Mouse (Mus musculus) embryo, embryonic 11 days (tissue): ENCODE data around the gene Bcl6b.

Source experiments
- DNase-seq: peaks from one replicate; pipeline ENCODE4 v3.0.0-alpha.2; 2015

Gene Bcl6b

DNA sequence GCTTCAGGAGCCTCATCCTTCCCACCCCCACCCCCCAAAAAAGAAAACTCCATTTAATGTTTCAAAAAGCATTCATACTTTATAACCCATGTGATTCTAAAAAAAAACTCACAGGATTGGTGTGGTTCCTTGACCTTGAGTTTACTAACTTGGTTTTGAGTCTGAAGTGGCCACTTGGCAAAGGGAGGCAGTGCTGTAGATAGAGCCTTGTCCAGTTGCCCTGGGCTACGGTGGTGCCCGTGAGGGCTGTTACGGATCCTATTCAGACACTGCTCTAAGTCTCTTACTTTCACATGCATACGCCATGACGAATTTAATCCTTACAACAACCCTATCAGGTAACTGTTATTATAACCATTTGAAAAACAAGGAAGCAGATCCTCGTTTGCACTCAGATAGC, 17.6 kb downstream of the Bcl6b start:
- no peak for DNase-seq

- DNase-seq: no peak
These were observed 18.9 kb downstream of the Bcl6b start for GRCm38 (mm10) chr11:70210681-70211080.

- DNase-seq: no peak
These were observed 20.7 kb downstream of the Bcl6b start for GRCm38 (mm10) chr11:70208778-70209388.

DNA sequence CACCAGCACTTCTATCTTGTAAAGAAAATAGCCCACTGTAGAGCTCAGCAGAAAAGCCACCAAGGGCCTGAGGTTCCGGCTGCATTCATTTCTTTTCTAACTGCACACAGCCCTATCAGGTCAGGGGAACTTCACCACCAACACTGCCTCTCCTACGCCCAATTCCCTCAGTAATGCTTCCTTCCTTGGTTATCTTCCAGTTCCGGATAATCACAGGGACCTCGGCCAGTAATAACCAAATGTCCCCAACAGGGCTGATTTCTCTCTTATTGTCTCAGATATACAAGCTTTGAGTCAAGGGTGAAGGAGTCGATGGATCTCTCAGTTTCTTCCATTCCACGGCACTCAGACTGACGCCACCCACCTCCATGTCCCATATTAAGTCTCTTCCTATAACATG, 22.3 kb downstream of the Bcl6b start:
- no peak for DNase-seq

DNA sequence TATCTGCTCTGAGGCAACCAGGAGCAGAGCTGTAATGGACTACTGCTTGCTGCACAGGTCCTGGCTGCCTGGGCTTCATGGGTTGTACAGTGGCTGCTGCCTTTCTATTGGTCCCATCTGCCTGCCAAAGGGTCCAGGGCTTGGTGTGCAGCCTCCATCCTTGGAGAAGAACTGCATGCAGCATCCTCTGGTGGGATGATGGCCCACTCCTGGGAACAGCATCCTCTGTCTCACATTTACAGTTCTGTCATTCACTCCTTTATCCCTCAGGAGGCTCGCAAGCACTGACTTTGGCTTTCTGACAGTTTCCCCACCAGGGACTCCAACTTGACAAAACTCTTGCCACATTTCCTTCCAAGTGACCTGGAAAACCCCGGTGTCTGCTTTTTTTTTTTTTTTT, 22.8 kb downstream of the Bcl6b start:
- no peak for DNase-seq

GRCm38 (mm10) chr11:70201691-70202090, 27.9 kb downstream of the Bcl6b start:
- peak; percentile 89 for DNase-seq

- no peak for DNase-seq
These were observed 29.5 kb downstream of the Bcl6b start for GRCm38 (mm10) chr11:70200036-70200608.

- no peak for DNase-seq
These were observed 30.5 kb downstream of the Bcl6b start for GRCm38 (mm10) chr11:70199107-70199506.

GRCm38 (mm10) chr11:70198332-70198731, 31.3 kb downstream of the Bcl6b start:
- no peak for DNase-seq

- no peak for DNase-seq
These were observed 36.0 kb downstream of the Bcl6b start for GRCm38 (mm10) chr11:70193354-70194285.

DNA sequence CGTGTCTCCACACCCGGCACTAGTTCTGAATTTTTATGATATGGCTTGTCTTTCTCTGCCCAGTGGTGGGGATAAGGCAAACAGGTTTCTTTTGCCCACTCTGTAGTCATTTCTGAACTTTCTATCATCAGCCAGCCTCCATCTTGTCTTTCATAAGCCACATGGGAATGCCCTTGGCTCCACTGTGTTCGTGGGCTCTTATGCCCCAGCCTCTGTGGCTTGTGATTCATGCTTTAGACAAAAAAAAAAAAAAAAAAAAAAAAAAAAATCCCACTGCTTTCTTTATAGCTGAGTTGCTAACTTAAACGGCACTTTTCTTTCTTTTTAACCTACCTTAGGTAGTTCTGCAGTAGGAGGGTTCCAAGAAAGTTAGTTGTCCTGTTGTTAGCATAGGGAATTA, 37.4 kb downstream of the Bcl6b start:
- DNase-seq: no peak

GRCm38 (mm10) chr11:70191188-70191587, 38.4 kb downstream of the Bcl6b start:
- no peak for DNase-seq

DNA sequence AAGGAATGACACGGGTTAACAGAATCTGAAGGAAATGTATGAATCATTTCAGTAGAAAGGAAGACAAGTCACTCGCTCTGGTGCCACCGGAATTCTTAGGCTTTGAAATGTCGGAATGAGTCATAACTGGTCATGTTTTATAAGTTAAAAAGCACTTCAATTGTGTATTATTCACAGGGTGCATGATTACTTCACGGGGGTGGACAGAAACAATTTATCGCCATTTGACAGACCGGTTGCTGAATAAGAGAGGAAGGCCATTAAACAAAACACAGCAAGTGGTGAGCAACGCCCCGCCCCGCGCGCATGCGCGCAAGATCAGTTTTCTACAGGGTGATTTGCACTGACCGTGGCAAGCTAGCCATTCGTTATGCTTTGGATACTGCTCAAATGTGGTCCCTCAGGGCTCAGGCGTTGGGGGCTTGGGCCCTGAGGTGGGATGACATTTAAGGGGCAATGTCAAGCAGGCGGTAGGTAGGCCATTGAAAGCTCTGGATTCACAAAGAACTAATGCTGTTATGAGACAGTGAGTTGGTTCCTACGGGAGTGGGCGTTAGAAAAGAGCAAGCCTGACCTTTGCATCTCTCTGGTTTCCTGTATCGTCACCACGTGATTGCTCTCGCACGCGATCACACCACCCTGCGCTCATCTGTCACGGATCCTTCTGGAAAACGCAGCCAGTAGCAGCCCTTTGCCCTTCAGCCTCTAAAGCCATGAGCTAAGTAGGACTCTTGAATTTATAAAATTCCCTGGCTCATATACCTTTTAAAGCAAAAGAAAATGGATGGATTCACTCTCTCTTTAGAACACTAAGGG, 40.1 kb downstream of the Bcl6b start:
- no peak for DNase-seq

- DNase-seq: no peak
These were observed 44.5 kb downstream of the Bcl6b start for GRCm38 (mm10) chr11:70185120-70185519.

DNA sequence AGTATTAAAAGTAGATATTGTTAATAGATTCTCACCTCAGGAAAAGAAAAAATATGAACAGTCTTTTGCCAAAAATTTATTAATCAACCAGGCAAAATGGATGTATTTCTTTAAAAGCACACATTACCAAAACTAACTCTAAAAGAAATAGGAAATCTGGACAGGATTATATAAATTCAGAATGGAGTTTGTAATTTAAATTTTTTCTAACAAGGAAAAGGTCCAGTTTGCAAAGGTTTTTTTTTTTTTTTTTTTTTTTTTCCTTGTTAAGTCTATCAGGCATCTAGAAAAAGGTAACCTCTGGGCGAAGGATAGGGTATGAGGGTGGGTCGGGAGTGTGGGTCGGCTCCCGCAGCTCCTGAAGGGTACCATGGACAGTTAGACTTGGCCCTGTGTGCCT, 49.1 kb downstream of the Bcl6b start:
- DNase-seq: no peak

GRCm38 (mm10) chr11:70179401-70179800, 50.2 kb downstream of the Bcl6b start:
- DNase-seq: peak; percentile 62

DNA sequence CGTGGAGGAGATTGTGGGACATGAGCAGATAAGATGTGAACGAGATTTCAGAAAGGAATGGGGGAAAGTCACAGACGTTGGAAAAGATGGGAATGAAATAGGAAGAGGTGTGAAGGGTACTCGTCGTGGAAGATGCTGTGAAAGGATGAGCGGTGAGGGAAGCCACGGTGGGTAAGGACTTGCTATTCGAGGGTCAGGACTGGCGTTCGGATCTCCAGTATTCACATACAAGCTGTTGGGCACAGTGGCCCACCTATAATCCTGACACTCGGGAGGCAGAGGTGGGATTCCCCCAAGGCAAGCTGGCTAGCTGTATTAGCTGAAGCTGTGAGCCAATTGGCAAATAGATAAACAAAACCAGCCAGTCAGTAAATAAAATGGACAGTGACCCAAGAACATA, 50.8 kb downstream of the Bcl6b start:
- DNase-seq: no peak

- no peak for DNase-seq
These were observed 51.3 kb downstream of the Bcl6b start for GRCm38 (mm10) chr11:70178311-70178710.

DNA sequence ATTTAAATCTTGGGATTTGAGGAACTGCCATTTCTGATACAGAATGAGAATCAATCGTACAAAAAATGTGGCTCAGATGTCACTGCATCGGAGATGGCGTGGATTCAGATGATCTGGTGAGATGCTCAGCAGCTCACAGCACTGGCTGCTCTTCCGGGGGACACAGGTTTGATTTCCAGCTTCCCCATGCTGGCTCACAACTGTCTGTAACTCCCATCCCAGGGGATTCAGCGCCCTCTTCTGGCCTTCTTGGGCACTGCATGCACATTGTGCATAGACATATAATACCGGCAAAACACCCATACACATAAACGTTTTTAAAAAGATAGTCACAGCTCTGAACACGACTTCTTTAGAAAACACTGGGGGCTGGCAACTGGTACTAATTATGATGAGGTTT, 52.0 kb downstream of the Bcl6b start:
- DNase-seq: no peak

DNA sequence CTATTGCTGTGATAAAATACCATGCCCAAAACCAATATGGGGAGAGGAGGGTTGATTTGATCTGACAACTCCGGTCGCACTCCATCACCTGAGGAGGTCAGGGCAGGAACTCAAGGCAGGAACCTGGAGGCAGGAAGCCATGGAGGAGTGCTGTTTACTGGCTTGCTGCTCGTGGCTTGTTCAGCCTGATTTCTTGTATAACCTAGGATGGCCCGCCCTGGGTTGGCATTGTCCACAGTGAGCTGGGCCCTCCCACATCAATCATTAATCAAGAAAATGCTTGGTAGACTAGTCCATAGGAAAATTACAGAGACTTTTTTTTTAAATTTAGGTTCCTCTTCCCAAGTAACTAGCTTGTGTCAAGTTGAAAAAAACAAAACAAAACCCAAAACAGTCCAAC, 55.1 kb downstream of the Bcl6b start:
- DNase-seq: no peak
